Mouse (Mus musculus) lung, adult 2 months (tissue): ENCODE data around the gene Dhdds.

ENCODE experiments used
- CTCF ChIP-seq: fragments of 200-500 bp; IDR thresholded peaks from 2 replicates; pipeline ENCODE4 v1.5.1; 2011; ENCODE audit warnings: mild to moderate bottlenecking, low read length, control low read depth; ENCODE audit not compliant: insufficient read depth
- POLR2A ChIP-seq: fragments of 200-500 bp; IDR thresholded peaks from 2 replicates; pipeline ENCODE4 v1.6.1; 2011; ENCODE audit warnings: low read depth, mild to moderate bottlenecking, control low read depth, low read length, borderline replicate concordance; ENCODE audit errors: extremely low read depth

DNA sequence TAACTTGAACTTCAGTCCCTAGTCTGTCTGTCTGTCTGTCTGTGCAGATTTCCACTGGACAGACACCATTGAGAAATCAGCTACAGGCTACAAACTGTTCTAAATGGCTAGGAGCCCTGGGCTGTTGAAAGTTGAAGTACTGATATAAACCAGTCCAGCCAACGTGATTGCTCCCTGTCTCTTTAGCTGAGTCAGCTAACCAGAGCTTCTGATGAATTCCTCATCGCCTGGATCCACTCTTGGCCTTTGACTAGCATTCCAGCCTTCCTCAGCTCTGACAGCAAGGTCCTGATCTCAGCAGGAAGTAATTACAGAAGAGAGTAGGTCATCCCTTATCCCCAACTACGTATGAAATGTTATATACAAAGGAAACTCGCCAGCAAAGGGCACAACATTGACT lies 54.0 kb downstream of the Dhdds start:
- TF ChIP-seq CTCF: no peak
- no peak for TF ChIP-seq POLR2A
